Mouse (Mus musculus) embryonic fibroblast, embryonic 13.5 days (primary cell): ENCODE data around the gene Mbnl2. TPM values are rescaled to one million over a fixed set of nuclear protein-coding genes. Genes with fewer than 3 reads are reported as not detected.
A peak's percentile ranks its signal among the peaks of the same experiment; 100 is the strongest.

Experiments used
- H3K27ac ChIP-seq: 2 replicates; pipeline ENCODE4 v1.5.1; 2012; ENCODE audit warnings: low read length, control low read depth, inconsistent platforms; ENCODE audit not compliant: insufficient read depth
- H3K4me1 ChIP-seq: 2 replicates; pipeline ENCODE4 v1.6.1; 2011; ENCODE audit warnings: low read length; ENCODE audit not compliant: control insufficient read depth, insufficient read depth
- H3K4me3 ChIP-seq: 2 replicates; pipeline ENCODE4 v1.5.1; 2011; ENCODE audit warnings: mild to moderate bottlenecking, control low read depth, low read length; ENCODE audit not compliant: insufficient read depth
- CTCF ChIP-seq: IDR thresholded peaks from 2 replicates; pipeline ENCODE4 v1.5.1; 2011; ENCODE audit warnings: mild to moderate bottlenecking, control low read depth, low read length, moderate library complexity, borderline replicate concordance; ENCODE audit not compliant: insufficient read depth
- POLR2A ChIP-seq: IDR thresholded peaks from 2 replicates; pipeline ENCODE4 v1.6.1; 2011; ENCODE audit warnings: low read depth, mild to moderate bottlenecking, control low read depth, low read length, moderate library complexity
- polyA plus RNA-seq: library from polyadenylated mRNA; stranded (reverse); fragments of >200 nt; gene quantifications from 2 replicates; pipeline ENCODE4 v1.2.4, GENCODE M21; 2011; ENCODE audit warnings: low read depth; ENCODE audit not compliant: missing spikeins, insufficient read length

Mbnl2 gene
- polyA plus RNA-seq, 1 experiment: 207 TPM

DNA sequence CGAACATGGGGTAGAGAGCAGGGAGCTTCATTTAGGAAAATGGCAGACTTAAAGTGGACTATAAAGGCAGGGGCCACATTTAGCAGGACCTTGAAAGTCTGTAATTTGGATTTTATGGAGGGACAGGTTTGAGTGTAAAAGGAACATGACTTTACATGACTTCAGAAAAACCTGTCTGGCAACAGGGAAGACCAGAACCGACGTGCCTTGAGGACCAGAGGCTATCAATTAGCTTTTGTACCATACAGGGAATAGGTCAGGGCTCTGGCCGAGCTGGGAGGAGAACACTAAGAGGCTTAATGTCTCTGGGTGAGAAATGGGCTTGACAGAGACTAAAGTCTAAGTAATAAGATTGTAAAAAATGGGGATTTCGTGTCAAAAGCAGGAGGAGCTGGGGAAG lies 1.7 kb upstream of the Mbnl2 start:
- Histone ChIP-seq H3K4me1 (peaks cover 5% of the 10 kb centered on the region; the same call in 1 of the 2 replicates), H3K27ac (no peak overlapping the region), H3K4me3 (no peak overlapping the region)
- TF ChIP-seq POLR2A (no peak), CTCF (no peak)

- H3K27ac ChIP-seq: peak overlapping the region; percentile 82
Measured at GRCm38 (mm10) chr14:120274746-120275145, 723 bp upstream of the Mbnl2 start.

DNA sequence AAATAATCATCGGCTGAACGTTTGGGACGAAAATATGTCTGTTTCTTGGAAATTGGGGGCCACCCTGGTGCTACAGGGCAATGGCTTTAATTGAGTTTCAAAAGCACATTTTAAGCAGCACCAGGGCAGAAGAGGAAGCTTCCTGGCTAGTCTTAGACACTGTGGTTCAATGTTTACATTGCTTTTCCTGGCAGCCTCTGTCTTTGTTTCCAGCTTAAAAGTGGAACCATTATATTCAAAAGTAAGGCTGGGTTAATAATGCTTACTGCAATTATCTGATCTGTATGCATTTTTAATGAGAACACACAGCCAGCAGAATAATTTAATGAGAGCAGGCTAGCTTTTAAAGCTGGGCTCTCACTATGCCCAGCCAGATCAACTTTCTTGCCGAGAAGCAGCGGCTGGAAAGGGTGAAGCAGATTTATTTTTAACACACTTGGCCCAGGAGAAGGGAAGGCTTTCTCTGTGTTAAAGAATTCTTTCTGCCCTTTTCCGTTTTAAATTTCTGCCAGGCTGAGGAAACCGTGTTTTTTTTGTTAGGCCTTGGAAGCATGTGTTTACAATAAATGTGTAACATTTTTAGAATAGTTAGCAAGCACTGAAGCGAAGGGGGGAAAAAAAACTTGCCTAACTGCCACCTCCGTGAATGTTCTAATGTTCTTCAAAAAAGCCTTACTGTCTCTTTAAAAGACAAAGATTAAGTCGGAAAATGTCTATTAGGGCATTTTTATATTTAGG lies 1.0 kb downstream of the Mbnl2 start:
- Histone ChIP-seq H3K4me1 (peaks cover 15% of the 10 kb centered on the region), H3K27ac (peak overlapping the region; percentile 85), H3K4me3 (peak overlapping the region; percentile 91)
- TF ChIP-seq POLR2A (peak; percentile 17; the same call in 1 of the 2 replicates), CTCF (no peak)

More at GRCm38 (mm10) chr14:120274746-120275145, 723 bp upstream of the Mbnl2 start:
- Histone ChIP-seq H3K4me3 (peak overlapping the region; percentile 38), H3K4me1 (peaks cover 11% of the 10 kb centered on the region)
- no peak for TF ChIP-seq CTCF
- no peak for TF ChIP-seq POLR2A

- H3K27ac ChIP-seq: peak overlapping the region; percentile 85
- peaks cover 15% of the 10 kb centered on the region for H3K4me1 ChIP-seq
- peak overlapping the region; percentile 91 for H3K4me3 ChIP-seq
- no peak for TF ChIP-seq CTCF
- TF ChIP-seq POLR2A: peak; percentile 83
Measured at GRCm38 (mm10) chr14:120277081-120277656, 1.7 kb downstream of the Mbnl2 start.

- peak overlapping the region; percentile 91 for H3K4me3 ChIP-seq
- H3K27ac ChIP-seq: peak overlapping the region; percentile 85
- peaks cover 15% of the 10 kb centered on the region for H3K4me1 ChIP-seq
- TF ChIP-seq POLR2A: no peak
- no peak for TF ChIP-seq CTCF
Measured at GRCm38 (mm10) chr14:120278290-120279244, 3.1 kb downstream of the Mbnl2 start.

DNA sequence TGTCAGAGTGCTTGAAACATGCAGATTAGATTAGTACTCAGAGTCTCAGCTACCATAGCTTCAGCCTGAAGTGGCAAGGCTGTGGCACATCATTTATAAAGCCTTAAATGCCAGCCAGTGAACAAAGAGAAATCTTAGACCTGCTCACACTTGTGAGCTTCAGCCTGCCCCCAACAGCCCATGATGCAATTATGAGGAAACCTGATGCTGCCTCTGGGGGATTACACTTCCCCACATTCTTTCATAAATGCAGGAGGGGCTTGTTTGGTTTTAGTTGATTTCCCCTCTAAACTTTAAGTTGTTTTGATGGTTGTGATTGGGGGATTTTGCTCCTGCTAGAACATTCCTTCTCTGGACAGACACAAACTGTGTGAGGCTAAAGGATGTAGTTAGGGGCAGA lies 4.7 kb downstream of the Mbnl2 start:
- peaks cover 17% of the 10 kb centered on the region for H3K4me1 ChIP-seq
- H3K4me3 ChIP-seq: no peak overlapping the region
- no peak; the same call in 1 of the 2 replicates for TF ChIP-seq POLR2A
- TF ChIP-seq CTCF: no peak
- H3K27ac ChIP-seq: peak overlapping the region; percentile 66

- peaks cover 37% of the 10 kb centered on the region for H3K4me1 ChIP-seq
- H3K4me3 ChIP-seq: no peak overlapping the region
- no peak overlapping the region for H3K27ac ChIP-seq
- no peak for TF ChIP-seq CTCF
- no peak for TF ChIP-seq POLR2A
Measured at GRCm38 (mm10) chr14:120283787-120284186, 8.3 kb downstream of the Mbnl2 start.

DNA sequence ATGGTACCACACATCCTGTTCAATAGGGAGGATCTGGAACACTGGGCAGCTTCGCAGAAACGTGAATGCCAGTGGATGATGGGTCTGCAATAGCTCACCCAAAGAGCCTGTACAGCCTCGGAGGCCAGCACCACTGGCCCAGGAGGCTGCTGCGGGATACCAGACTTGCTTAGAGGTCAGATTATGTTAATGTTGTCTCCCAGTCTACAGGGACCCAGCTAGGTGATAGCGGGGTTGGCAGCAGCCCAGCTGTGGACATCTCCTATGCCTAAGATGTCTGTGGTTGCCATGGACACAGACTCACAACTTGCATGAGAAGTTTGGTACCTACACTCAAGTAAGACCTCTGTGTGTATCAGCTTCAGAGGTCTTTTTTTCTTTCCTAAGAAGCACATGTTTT lies 9.0 kb downstream of the Mbnl2 start:
- Histone ChIP-seq H3K4me1 (peaks cover 40% of the 10 kb centered on the region), H3K4me3 (no peak overlapping the region), H3K27ac (no peak overlapping the region)
- no peak for TF ChIP-seq CTCF
- TF ChIP-seq POLR2A: no peak
